Mouse (Mus musculus) embryonic fibroblast, embryonic 13.5 days (primary cell): Measurements from ENCODE around the gene Plcb3.

Experiments used
- CTCF ChIP-seq: IDR thresholded peaks from 2 replicates; pipeline ENCODE4 v1.5.1; 2011; ENCODE audit warnings: mild to moderate bottlenecking, control low read depth, low read length, moderate library complexity, borderline replicate concordance; ENCODE audit not compliant: insufficient read depth
- POLR2A ChIP-seq: IDR thresholded peaks from 2 replicates; pipeline ENCODE4 v1.6.1; 2011; ENCODE audit warnings: low read depth, mild to moderate bottlenecking, control low read depth, low read length, moderate library complexity

- TF ChIP-seq CTCF: no peak
- no peak for TF ChIP-seq POLR2A
These were observed 7.0 kb downstream of the Plcb3 start for GRCm38 (mm10) chr19:6969291-6969664.
